Mouse (Mus musculus): Measurements from ENCODE around the gene Pgc.

The Pgc gene

GRCm38 (mm10) chr17:47783445-47784223 lies 57.0 kb downstream of the Pgc start:
- DNase-seq (ENCODE audit: low spot score in 2 of 2) = no peak

Measured in urinary bladder, postnatal 4 days (tissue).